8 mouse cellular contexts compared by ENCODE assay signal in the genomic region with DNA sequence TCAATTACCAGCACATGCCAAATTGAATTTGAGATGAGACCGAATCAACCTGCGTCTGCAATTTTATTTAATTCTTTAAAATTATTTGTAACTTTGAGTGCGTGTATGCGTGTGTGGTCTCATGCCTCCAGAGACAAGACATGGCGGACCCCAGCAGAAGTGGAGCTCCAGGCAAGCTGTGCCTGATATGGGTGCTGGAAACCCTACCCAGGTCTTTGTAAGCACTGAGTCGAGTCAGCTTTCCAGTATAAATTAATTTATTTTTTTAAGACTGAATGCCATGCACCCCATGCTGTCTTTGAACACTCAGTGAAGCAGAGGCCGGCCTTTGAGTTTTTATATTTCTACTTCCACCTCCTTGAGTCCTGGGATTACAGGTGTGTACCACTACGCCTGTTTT. TPM values are rescaled to one million over a fixed set of nuclear protein-coding genes. Genes with fewer than 3 reads are reported as not detected.
DNase-seq lines count a peak whose midpoint lies in the region; ATAC-seq and TF ChIP-seq lines count a peak whose summit lies in the region.

No protein-coding gene starts in this region.

- H3K4me3 ChIP-seq in heart, embryonic 12.5 days = peak overlapping the region; percentile 92
- H3K4me3 ChIP-seq in ES-Bruce4 (ENCODE audit: low read depth, low read length) = peak overlapping the region; percentile 95
- peak overlapping the region; percentile 76 for H3K4me3 ChIP-seq in forebrain, postnatal 0 days (ENCODE audit: low read depth, low read length)

- intact Hi-C loops in heart, postnatal 36 days (cut with DNase I) = no loop called here

- no peaks in the 10 kb centered on the region for H3K9me3 ChIP-seq in heart, embryonic 12.5 days (replicated peaks)
- H3K9me3 ChIP-seq in ES-Bruce4 (replicated peaks; ENCODE audit: control insufficient read depth, insufficient read depth, low read length, poor library complexity, severe bottlenecking) = 0 out of 2 replicates have a peak, but pooled peaks cover 2% of the 10 kb centered on the region
- no peaks in the 10 kb centered on the region for H3K9me3 ChIP-seq in forebrain, postnatal 0 days (ENCODE audit: low read length)

- H3K4me2 ChIP-seq in heart, embryonic 12.5 days = peak overlapping the region; percentile 93
- H3K4me2 ChIP-seq in forebrain, postnatal 0 days (ENCODE audit: low read depth) = peak overlapping the region; percentile 85

- no peak for ATAC-seq in heart, embryonic 12.5 days (ENCODE audit: insufficient number of reproducible peaks, low FRiP score)
- no peak for ATAC-seq in forebrain, postnatal 0 days

- peak overlapping the region; percentile 83 for H3K9ac ChIP-seq in heart, embryonic 12.5 days
- peak overlapping the region; percentile 58 for H3K9ac ChIP-seq in ES-Bruce4 (ENCODE audit: low read depth, poor library complexity, severe bottlenecking)
- H3K9ac ChIP-seq in forebrain, postnatal 0 days = peak overlapping the region; percentile 65; the same call in 1 of the 2 replicates

- DNase-seq in heart, postnatal 36 days = no peak
- DNase-seq in forebrain, postnatal 0 days = no peak
- peak; percentile 4 for DNase-seq in lung, postnatal 36 days
- DNase-seq in layer of hippocampus, adult 9-11 months = no peak
- DNase-seq in embryo, embryonic 10 days (ENCODE audit: low spot score) = no peak
- DNase-seq in layer of hippocampus, adult 11-12 months (ENCODE audit: low spot score) = no peak

- peaks cover 10% of the 10 kb centered on the region; the same call in 1 of the 2 replicates for H3K4me1 ChIP-seq in heart, embryonic 12.5 days (replicated peaks)
- H3K4me1 ChIP-seq in ES-Bruce4 (ENCODE audit: control insufficient read depth, insufficient read depth, low read length) = no peaks in the 10 kb centered on the region
- H3K4me1 ChIP-seq in forebrain, postnatal 0 days (ENCODE audit: insufficient read depth) = 0 out of 2 replicates have a peak, but pooled peaks cover 3% of the 10 kb centered on the region

- H3K27ac ChIP-seq in heart, embryonic 12.5 days (ENCODE audit: poor library complexity, severe bottlenecking) = no peak overlapping the region
- no peak overlapping the region for H3K27ac ChIP-seq in ES-Bruce4 (ENCODE audit: insufficient read depth, low read length)
- no peak overlapping the region for H3K27ac ChIP-seq in forebrain, postnatal 0 days (ENCODE audit: low read depth, low read length)

- no peak for TF ChIP-seq POLR2A in ES-Bruce4 (IDR thresholded peaks at IDR 0.05; ENCODE audit: insufficient read depth, low read length)

- WGBS in heart, embryonic 12.5 days = 48% methylated on average over 8 of the region's 8 CpGs
- 48% methylated on average over 8 of the region's 8 CpGs for WGBS in forebrain, postnatal 0 days

- H3K27me3 ChIP-seq in heart, embryonic 12.5 days (replicated peaks) = no peaks in the 10 kb centered on the region
- no peaks in the 10 kb centered on the region for H3K27me3 ChIP-seq in ES-Bruce4 (ENCODE audit: control insufficient read depth, insufficient read depth, low read length, poor library complexity, severe bottlenecking)
- H3K27me3 ChIP-seq in forebrain, postnatal 0 days (ENCODE audit: insufficient read depth, low read length) = no peaks in the 10 kb centered on the region

- TF ChIP-seq EP300 in ES-Bruce4 (IDR thresholded peaks at IDR 0.05; ENCODE audit: insufficient read depth, low read depth, low read length) = no peak

- no peaks in the 10 kb centered on the region for H3K36me3 ChIP-seq in heart, embryonic 12.5 days
- H3K36me3 ChIP-seq in ES-Bruce4 (ENCODE audit: control insufficient read depth, insufficient read depth, low read length, poor library complexity, severe bottlenecking) = no peaks in the 10 kb centered on the region
- no peaks in the 10 kb centered on the region for H3K36me3 ChIP-seq in forebrain, postnatal 0 days (ENCODE audit: insufficient read depth)

- TF ChIP-seq CTCF in ES-Bruce4 (IDR thresholded peaks at IDR 0.05; ENCODE audit: low read depth, low read length) = no peak
- no peak for TF ChIP-seq CTCF in forebrain, postnatal 0 days (IDR thresholded peaks at IDR 0.05; ENCODE audit: low read depth)

RNA-seq across cellular contexts. Expression of a gene that starts 0.8 kb away (rescaled TPM):
- polyA plus RNA-seq in heart, embryonic 12.5 days (2016; fragmentation: Nextera tagmentation; extraction: Ambion mirVana) = 18.2 and 18.4 TPM in 2 replicates
- total RNA-seq in heart, postnatal 36 days (2021) = 10 to 100 TPM; 10.4 to 14.7 TPM
- 18.0 and 21.2 TPM in 2 replicates for polyA plus RNA-seq in ES-Bruce4 (2011; ENCODE audit: insufficient read depth, insufficient read length, low read depth, missing spikeins)
- total RNA-seq in forebrain, postnatal 0 days (2014; rRNA removed) = 14.5 and 18.9 TPM in 2 replicates
- 18.9 and 19.1 TPM in 2 replicates for polyA plus RNA-seq in forebrain, postnatal 0 days (2015; fragmentation: Nextera tagmentation; extraction: Ambion mirVana)
